Comparison of ENCODE assay signal across 8 mouse cellular contexts in genomic region chr2:156839319-156840191, GRCm38 (mm10). TPM values are rescaled to one million over a fixed set of nuclear protein-coding genes. Genes with fewer than 3 reads are reported as not detected.
A peak's percentile ranks its signal among the peaks of the same experiment; 100 is the strongest.
DNase-seq lines count a peak whose midpoint lies in the region; ATAC-seq lines count a peak whose summit lies in the region.

Tgif2 (plus strand) TSS chr2:156840007.

- H3K27ac ChIP-seq in embryonic facial prominence, embryonic 15.5 days (replicated peaks): peak within 1 kb of the TSS; percentile 92
- H3K27ac ChIP-seq in limb, embryonic 11.5 days (replicated peaks; ENCODE audit: low read depth, low read length): peak within 1 kb of the TSS; percentile 96
- peak within 1 kb of the TSS; percentile 90 for H3K27ac ChIP-seq in midbrain, embryonic 12.5 days (replicated peaks)
- peak within 1 kb of the TSS; percentile 98 for H3K27ac ChIP-seq in stomach, embryonic 14.5 days (ENCODE audit: low read length)

- peak within 1 kb of the TSS; percentile 75 for H3K4me3 ChIP-seq in embryonic facial prominence, embryonic 15.5 days (replicated peaks)
- peak within 1 kb of the TSS; percentile 98 for H3K4me3 ChIP-seq in limb, embryonic 11.5 days (ENCODE audit: low read depth, low read length)
- peak within 1 kb of the TSS; percentile 82 for H3K4me3 ChIP-seq in midbrain, embryonic 12.5 days
- H3K4me3 ChIP-seq in stomach, embryonic 14.5 days (ENCODE audit: low read depth, low read length): peak within 1 kb of the TSS; percentile 92

- H3K4me2 ChIP-seq in embryonic facial prominence, embryonic 15.5 days (replicated peaks): peak within 1 kb of the TSS; percentile 77
- H3K4me2 ChIP-seq in limb, embryonic 11.5 days (ENCODE audit: low read depth, severe bottlenecking): peak within 1 kb of the TSS; percentile 95
- peak within 1 kb of the TSS; percentile 86 for H3K4me2 ChIP-seq in midbrain, embryonic 12.5 days (replicated peaks)
- H3K4me2 ChIP-seq in stomach, embryonic 14.5 days (replicated peaks; ENCODE audit: low read depth, low read length): peak within 1 kb of the TSS; percentile 71

- H3K36me3 ChIP-seq in embryonic facial prominence, embryonic 15.5 days: peaks cover 24% of the 10 kb centered on the region
- peaks cover 12% of the 10 kb centered on the region for H3K36me3 ChIP-seq in limb, embryonic 11.5 days (ENCODE audit: control insufficient read depth, insufficient read depth, low read length)
- H3K36me3 ChIP-seq in midbrain, embryonic 12.5 days: peaks cover 14% of the 10 kb centered on the region
- H3K36me3 ChIP-seq in stomach, embryonic 14.5 days (ENCODE audit: control insufficient read depth, insufficient read depth, low read length): peaks cover 14% of the 10 kb centered on the region; the same call in 1 of the 2 replicates

- DNase-seq in 416B (ENCODE audit: low read depth) (peak; percentile 80), R1 (ENCODE audit: low read depth, low spot score) (peak; percentile 97)
- peak; percentile 91 for DNase-seq in heart, postnatal 4 days
- peak; percentile 98 for DNase-seq in limb, embryonic 11.5 days (ENCODE audit: low spot score)
- no peak for DNase-seq in cerebellum, adult 8-10 months

- H3K4me1 ChIP-seq in embryonic facial prominence, embryonic 15.5 days: peaks cover 50% of the 10 kb centered on the region
- peaks cover 23% of the 10 kb centered on the region for H3K4me1 ChIP-seq in limb, embryonic 11.5 days (ENCODE audit: control insufficient read depth, insufficient read depth, low read length)
- peaks cover 49% of the 10 kb centered on the region for H3K4me1 ChIP-seq in midbrain, embryonic 12.5 days
- peaks cover 39% of the 10 kb centered on the region for H3K4me1 ChIP-seq in stomach, embryonic 14.5 days (ENCODE audit: control insufficient read depth, insufficient read depth, low read length)

- no peaks in the 10 kb centered on the region for H3K27me3 ChIP-seq in embryonic facial prominence, embryonic 15.5 days
- H3K27me3 ChIP-seq in limb, embryonic 11.5 days (ENCODE audit: control insufficient read depth, insufficient read depth, low read length): no peaks in the 10 kb centered on the region
- H3K27me3 ChIP-seq in midbrain, embryonic 12.5 days: no peaks in the 10 kb centered on the region; the same call in 1 of the 2 replicates
- H3K27me3 ChIP-seq in stomach, embryonic 14.5 days (ENCODE audit: control insufficient read depth, insufficient read depth, low read length): no peaks in the 10 kb centered on the region

- 3% methylated on average over 61 of the region's 61 CpGs for WGBS in embryonic facial prominence, embryonic 15.5 days
- WGBS in limb, embryonic 11.5 days: under 1% methylated on average over 45 of the region's 61 CpGs
- WGBS in midbrain, embryonic 12.5 days: 1% methylated on average over 60 of the region's 61 CpGs
- 2% methylated on average over 43 of the region's 61 CpGs for WGBS in stomach, embryonic 14.5 days

- peak; percentile 90 for ATAC-seq in embryonic facial prominence, embryonic 15.5 days (ENCODE audit: insufficient number of reproducible peaks, low FRiP score, low TSS enrichment, low read depth)
- peak; percentile 86 for ATAC-seq in limb, embryonic 11.5 days (ENCODE audit: insufficient number of reproducible peaks, low FRiP score, low TSS enrichment, low read depth)
- peak; percentile 83 for ATAC-seq in midbrain, embryonic 12.5 days (ENCODE audit: low FRiP score, low read depth)
- ATAC-seq in stomach, embryonic 14.5 days (ENCODE audit: insufficient number of reproducible peaks, insufficient read depth, low FRiP score, low read depth): peak; percentile 87

- H3K9ac ChIP-seq in embryonic facial prominence, embryonic 15.5 days: peak within 1 kb of the TSS; percentile 70
- peak within 1 kb of the TSS; percentile 95 for H3K9ac ChIP-seq in limb, embryonic 11.5 days (ENCODE audit: low read length)
- H3K9ac ChIP-seq in midbrain, embryonic 12.5 days (replicated peaks): peak within 1 kb of the TSS; percentile 85
- peak within 1 kb of the TSS; percentile 86 for H3K9ac ChIP-seq in stomach, embryonic 14.5 days (replicated peaks; ENCODE audit: low read depth, low read length)

- H3K9me3 ChIP-seq in embryonic facial prominence, embryonic 15.5 days (replicated peaks): no peaks in the 10 kb centered on the region
- H3K9me3 ChIP-seq in limb, embryonic 11.5 days (ENCODE audit: control insufficient read depth, low read length): no peaks in the 10 kb centered on the region
- no peaks in the 10 kb centered on the region for H3K9me3 ChIP-seq in midbrain, embryonic 12.5 days
- no peaks in the 10 kb centered on the region for H3K9me3 ChIP-seq in stomach, embryonic 14.5 days (ENCODE audit: control insufficient read depth, low read depth, low read length)

RNA-seq across cellular contexts. Expression of gene Tgif2, which starts in this region (rescaled TPM):
- 51.1 and 51.6 TPM in 2 replicates for polyA plus RNA-seq in embryonic facial prominence, embryonic 15.5 days (2015; fragmentation: Nextera tagmentation; extraction: Ambion mirVana)
- total RNA-seq in heart, postnatal 4 days (2021): 10 to 100 TPM; 18.2 to 19.3 TPM
- polyA plus RNA-seq in limb, embryonic 11.5 days (2014; fragmentation: Nextera tagmentation; extraction: Ambion mirVana): 99.5 and 100.0 TPM in 2 replicates
- polyA plus RNA-seq in midbrain, embryonic 12.5 days (2016; fragmentation: Nextera tagmentation; extraction: Ambion mirVana): 75.2 and 76.9 TPM in 2 replicates
- polyA plus RNA-seq in stomach, embryonic 14.5 days (2014; fragmentation: Nextera tagmentation; extraction: Ambion mirVana): 67.1 and 73.7 TPM in 2 replicates
